Mouse (Mus musculus): ENCODE measurements around the gene Gsg1l. TPM values are rescaled to one million over a fixed set of nuclear protein-coding genes. Genes with fewer than 3 reads are reported as not detected.

Gsg1l gene
- polyA plus RNA-seq, 1 experiment from 2014 or later: 10.5 TPM

- no peak overlapping the region for H3K4me3 ChIP-seq
- H3K36me3 ChIP-seq (replicated peaks): no peaks in the 10 kb centered on the region
- no peaks in the 10 kb centered on the region for H3K27me3 ChIP-seq (replicated peaks)
- WGBS: 82% methylated on average over 3 of the region's 3 CpGs
- H3K4me1 ChIP-seq: peaks cover 32% of the 10 kb centered on the region
- H3K27ac ChIP-seq: no peak overlapping the region
- ATAC-seq (replicated peaks): no peak
- no peak overlapping the region for H3K4me2 ChIP-seq
- no peaks in the 10 kb centered on the region for H3K9me3 ChIP-seq
- no peak overlapping the region for H3K9ac ChIP-seq
Observed at GRCm38 (mm10) chr7:125969076-125969475, 113.1 kb downstream of the Gsg1l start.

GRCm38 (mm10) chr7:125966402-125967261, 115.6 kb downstream of the Gsg1l start:
- no peaks in the 10 kb centered on the region for H3K27me3 ChIP-seq (replicated peaks)
- ATAC-seq (replicated peaks): 0 out of 2 replicates have a peak, but pooled peaks have one; percentile 45
- peak overlapping the region; percentile 43 for H3K27ac ChIP-seq
- no peak overlapping the region for H3K9ac ChIP-seq
- no peak overlapping the region for H3K4me3 ChIP-seq
- H3K4me1 ChIP-seq: peaks cover 22% of the 10 kb centered on the region
- 0 out of 2 replicates have a peak overlapping the region, but pooled peaks have one; percentile 5 for H3K4me2 ChIP-seq
- no peaks in the 10 kb centered on the region for H3K9me3 ChIP-seq
- no peaks in the 10 kb centered on the region for H3K36me3 ChIP-seq (replicated peaks)
- WGBS: 34% methylated on average over 16 of the region's 16 CpGs

- 0 out of 2 replicates have a peak overlapping the region, but pooled peaks have one; percentile 18 for H3K27ac ChIP-seq
- H3K36me3 ChIP-seq (replicated peaks): no peaks in the 10 kb centered on the region
- ATAC-seq (replicated peaks): no peak
- H3K4me3 ChIP-seq: no peak overlapping the region
- no peaks in the 10 kb centered on the region for H3K27me3 ChIP-seq (replicated peaks)
- H3K9me3 ChIP-seq: no peaks in the 10 kb centered on the region
- 49% methylated on average over 8 of the region's 8 CpGs for WGBS
- H3K4me2 ChIP-seq: no peak overlapping the region
- peaks cover 22% of the 10 kb centered on the region for H3K4me1 ChIP-seq
- H3K9ac ChIP-seq: no peak overlapping the region
Observed at GRCm38 (mm10) chr7:125964087-125964607, 118.1 kb downstream of the Gsg1l start.

- Histone ChIP-seq H3K27ac (no peak overlapping the region), H3K4me2 (no peak overlapping the region), H3K36me3 (replicated peaks) (no peaks in the 10 kb centered on the region), H3K9me3 (no peaks in the 10 kb centered on the region), H3K4me3 (no peak overlapping the region), H3K27me3 (replicated peaks) (no peaks in the 10 kb centered on the region), H3K9ac (no peak overlapping the region), H3K4me1 (peaks cover 7% of the 10 kb centered on the region; the same call in 1 of the 2 replicates)
- 59% methylated on average over 17 of the region's 18 CpGs for WGBS
- ATAC-seq (replicated peaks): no peak
Observed at GRCm38 (mm10) chr7:125959294-125960048, 122.7 kb downstream of the Gsg1l start.

GRCm38 (mm10) chr7:125958856-125959255, 123.4 kb downstream of the Gsg1l start:
- H3K9me3 ChIP-seq: no peaks in the 10 kb centered on the region
- 93% methylated on average over 5 of the region's 5 CpGs for whole genome bisulfite sequencing
- no peak overlapping the region for H3K27ac ChIP-seq

GRCm38 (mm10) chr7:125954994-125955393, 127.2 kb downstream of the Gsg1l start:
- WGBS: 51% methylated on average over 5 of the region's 5 CpGs
- H3K27ac ChIP-seq: no peak overlapping the region
- no peak for ATAC-seq (replicated peaks)

More at GRCm38 (mm10) chr7:125958856-125959255, 123.4 kb downstream of the Gsg1l start:
- Histone ChIP-seq H3K36me3 (replicated peaks) (no peaks in the 10 kb centered on the region), H3K9ac (no peak overlapping the region), H3K4me1 (peaks cover 3% of the 10 kb centered on the region; the same call in 1 of the 2 replicates), H3K4me2 (no peak overlapping the region), H3K27me3 (replicated peaks) (no peaks in the 10 kb centered on the region), H3K4me3 (no peak overlapping the region)
- ATAC-seq (replicated peaks): no peak

GRCm38 (mm10) chr7:125954356-125954878, 127.8 kb downstream of the Gsg1l start:
- Histone ChIP-seq H3K27ac (no peak overlapping the region), H3K4me3 (no peak overlapping the region)
- ATAC-seq (replicated peaks): no peak

More at GRCm38 (mm10) chr7:125954994-125955393, 127.2 kb downstream of the Gsg1l start:
- Histone ChIP-seq H3K27me3 (replicated peaks) (no peaks in the 10 kb centered on the region), H3K4me1 (peaks cover 3% of the 10 kb centered on the region; the same call in 1 of the 2 replicates), H3K4me2 (no peak overlapping the region), H3K9me3 (no peaks in the 10 kb centered on the region), H3K9ac (no peak overlapping the region), H3K36me3 (replicated peaks) (no peaks in the 10 kb centered on the region), H3K4me3 (no peak overlapping the region)

GRCm38 (mm10) chr7:125953844-125954243, 128.4 kb downstream of the Gsg1l start:
- 66% methylated on average over 6 of the region's 6 CpGs for WGBS
- H3K9ac ChIP-seq: no peak overlapping the region
- 0 out of 2 replicates have a peak, but pooled peaks have one; percentile 28 for ATAC-seq (replicated peaks)
- no peak overlapping the region for H3K4me3 ChIP-seq
- no peak overlapping the region for H3K27ac ChIP-seq
- H3K4me1 ChIP-seq: peaks cover 3% of the 10 kb centered on the region; the same call in 1 of the 2 replicates
- H3K27me3 ChIP-seq (replicated peaks): no peaks in the 10 kb centered on the region
- no peaks in the 10 kb centered on the region for H3K9me3 ChIP-seq
- no peaks in the 10 kb centered on the region for H3K36me3 ChIP-seq (replicated peaks)
- H3K4me2 ChIP-seq: no peak overlapping the region

More at GRCm38 (mm10) chr7:125954356-125954878, 127.8 kb downstream of the Gsg1l start:
- H3K36me3 ChIP-seq (replicated peaks): no peaks in the 10 kb centered on the region
- H3K27me3 ChIP-seq (replicated peaks): no peaks in the 10 kb centered on the region
- 58% methylated on average over 3 of the region's 3 CpGs for WGBS
- no peak overlapping the region for H3K9ac ChIP-seq
- H3K9me3 ChIP-seq: no peaks in the 10 kb centered on the region
- H3K4me2 ChIP-seq: no peak overlapping the region
- H3K4me1 ChIP-seq: peaks cover 3% of the 10 kb centered on the region; the same call in 1 of the 2 replicates

GRCm38 (mm10) chr7:125951911-125952310, 130.3 kb downstream of the Gsg1l start:
- 67% methylated on average over 7 of the region's 7 CpGs for WGBS
- H3K4me2 ChIP-seq: no peak overlapping the region
- H3K27ac ChIP-seq: no peak overlapping the region
- H3K36me3 ChIP-seq (replicated peaks): no peaks in the 10 kb centered on the region
- no peak overlapping the region for H3K9ac ChIP-seq
- no peaks in the 10 kb centered on the region for H3K9me3 ChIP-seq
- H3K27me3 ChIP-seq (replicated peaks): no peaks in the 10 kb centered on the region
- peaks cover 3% of the 10 kb centered on the region; the same call in 1 of the 2 replicates for H3K4me1 ChIP-seq
- no peak overlapping the region for H3K4me3 ChIP-seq
- no peak for ATAC-seq (replicated peaks)

- ATAC-seq (replicated peaks): no peak
- whole genome bisulfite sequencing: 79% methylated on average over 4 of the region's 4 CpGs
- Histone ChIP-seq H3K36me3 (replicated peaks) (no peaks in the 10 kb centered on the region), H3K4me1 (no peaks in the 10 kb centered on the region), H3K27me3 (replicated peaks) (no peaks in the 10 kb centered on the region), H3K27ac (no peak overlapping the region), H3K9ac (no peak overlapping the region), H3K4me2 (no peak overlapping the region), H3K9me3 (no peaks in the 10 kb centered on the region), H3K4me3 (no peak overlapping the region)
Observed at GRCm38 (mm10) chr7:125948973-125949372, 133.2 kb downstream of the Gsg1l start.

- no peak overlapping the region for H3K27ac ChIP-seq
- H3K4me2 ChIP-seq: no peak overlapping the region
- no peak for ATAC-seq (replicated peaks)
- H3K4me1 ChIP-seq: peaks cover 6% of the 10 kb centered on the region; the same call in 1 of the 2 replicates
- no peaks in the 10 kb centered on the region for H3K36me3 ChIP-seq (replicated peaks)
- WGBS: 71% methylated on average over 8 of the region's 8 CpGs
- no peak overlapping the region for H3K4me3 ChIP-seq
- no peak overlapping the region for H3K9ac ChIP-seq
- H3K27me3 ChIP-seq (replicated peaks): no peaks in the 10 kb centered on the region
- no peaks in the 10 kb centered on the region for H3K9me3 ChIP-seq
Observed at GRCm38 (mm10) chr7:125945915-125946314, 136.3 kb downstream of the Gsg1l start.

GRCm38 (mm10) chr7:125944631-125945030, 137.6 kb downstream of the Gsg1l start:
- H3K9ac ChIP-seq: no peak overlapping the region
- H3K27ac ChIP-seq: no peak overlapping the region
- H3K4me2 ChIP-seq: no peak overlapping the region
- no peaks in the 10 kb centered on the region for H3K9me3 ChIP-seq
- 89% methylated on average over 5 of the region's 5 CpGs for WGBS
- H3K36me3 ChIP-seq (replicated peaks): no peaks in the 10 kb centered on the region
- no peak for ATAC-seq (replicated peaks)
- H3K4me3 ChIP-seq: no peak overlapping the region
- peaks cover 6% of the 10 kb centered on the region; the same call in 1 of the 2 replicates for H3K4me1 ChIP-seq
- H3K27me3 ChIP-seq (replicated peaks): no peaks in the 10 kb centered on the region
